Mouse (Mus musculus) embryonic facial prominence, embryonic 14.5 days (tissue): ENCODE results near the gene Pspn. TPM values are rescaled to one million over a fixed set of nuclear protein-coding genes. Genes with fewer than 3 reads are reported as not detected.

Source experiments
- ATAC-seq: fragments of 200-750 bp; cut with Nextera tagmentation; 2 replicates; pipeline ENCODE4 v1.8.0; 2017; ENCODE audit warnings: low read depth, moderate number of reproducible peaks, moderate TSS enrichment
- DNase-seq: peaks from one replicate; pipeline ENCODE4 v3.0.0-alpha.2; 2015; ENCODE audit warnings: low spot score
- H3K27ac ChIP-seq: fragments of 300-500 bp; sonication (generic); replicated peaks from 2 replicates; pipeline ENCODE4 v1.5.1; 2014; ENCODE audit warnings: low read depth, mild to moderate bottlenecking, low read length, moderate library complexity
- H3K27me3 ChIP-seq: fragments of 300-500 bp; sonication (generic); replicated peaks from 2 replicates; pipeline ENCODE4 v1.6.1; 2014; ENCODE audit warnings: low read length; ENCODE audit not compliant: control insufficient read depth, insufficient read depth
- H3K36me3 ChIP-seq: fragments of 300-500 bp; sonication (generic); 2 replicates; pipeline ENCODE4 v1.6.1; 2014; ENCODE audit warnings: low read length, mixed read lengths; ENCODE audit not compliant: control insufficient read depth, insufficient read depth
- H3K4me1 ChIP-seq: fragments of 300-500 bp; sonication (generic); 2 replicates; pipeline ENCODE4 v1.6.1; 2014; ENCODE audit warnings: antibody characterized with exemption, low read length; ENCODE audit not compliant: control insufficient read depth, insufficient read depth
- H3K4me2 ChIP-seq: fragments of 300-500 bp; sonication (generic); 2 replicates; pipeline ENCODE4 v1.6.1; 2014; ENCODE audit warnings: low read depth, mild to moderate bottlenecking, low read length, moderate library complexity, mixed read lengths
- H3K4me3 ChIP-seq: fragments of 300-500 bp; sonication (generic); 2 replicates; pipeline ENCODE4 v1.5.1; 2014; ENCODE audit warnings: low read depth, mild to moderate bottlenecking, low read length
- H3K9ac ChIP-seq: fragments of 300-500 bp; sonication (generic); 2 replicates; pipeline ENCODE4 v1.6.1; 2014; ENCODE audit warnings: low read depth, mild to moderate bottlenecking, low read length, moderate library complexity, mixed read lengths
- H3K9me3 ChIP-seq: fragments of 300-500 bp; sonication (generic); 2 replicates; pipeline ENCODE4 v1.6.1; 2016; ENCODE audit warnings: low read length; ENCODE audit not compliant: control insufficient read depth
- whole genome bisulfite sequencing: fragments of 180-500 bp; shearing (Covaris S2); extraction: QIAGEN DNeasy Blood & Tissue Kit; methylation state at CpG from one replicate; pipeline ENCODE4 v1.1.7; 2014; 5-methylcytosine and 5-hydroxymethylcytosine counted together
- polyA plus RNA-seq: library from polyadenylated mRNA; unstranded; fragments of >200 nt; fragmentation: Nextera tagmentation; extraction: Ambion mirVana; gene quantifications from 2 replicates; pipeline ENCODE4 v1.2.1, GENCODE M21; 2014

Pspn gene
- polyA plus RNA-seq, 1 experiment from 2014 or later: not detected

DNA sequence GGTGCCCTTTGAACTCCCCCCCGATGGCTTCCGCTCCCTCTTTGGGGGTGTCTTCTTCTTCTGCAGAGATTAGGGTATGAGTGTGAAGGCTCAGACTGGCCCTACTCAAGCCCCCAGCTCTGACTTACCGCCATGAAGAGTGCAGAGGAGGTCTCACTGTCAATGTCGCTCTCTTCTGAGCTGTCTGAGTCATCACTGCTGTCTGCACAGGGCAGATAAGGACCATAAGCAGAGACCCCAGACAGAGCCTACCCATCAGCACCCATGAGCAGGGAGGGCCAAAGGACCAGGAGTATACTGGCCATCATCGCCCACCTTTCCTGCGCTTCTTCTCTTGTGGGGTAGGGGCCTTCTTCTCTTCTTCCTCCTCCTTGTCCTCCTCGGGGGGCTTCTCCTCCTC lies 4.2 kb upstream of the Pspn start:
- ATAC-seq (no peak), DNase-seq (no peak)
- Histone ChIP-seq H3K27ac (no peak overlapping the region), H3K4me3 (no peak overlapping the region), H3K36me3 (peaks cover 71% of the 10 kb centered on the region), H3K4me2 (no peak overlapping the region), H3K9ac (no peak overlapping the region), H3K4me1 (no peaks in the 10 kb centered on the region), H3K27me3 (no peaks in the 10 kb centered on the region), H3K9me3 (no peaks in the 10 kb centered on the region)
- 91% methylated on average over 7 of the region's 7 CpGs for WGBS

GRCm38 (mm10) chr17:57001228-57001627 lies 1.4 kb upstream of the Pspn start:
- no peak for DNase-seq
- H3K4me3 ChIP-seq: no peak overlapping the region
- no peaks in the 10 kb centered on the region for H3K9me3 ChIP-seq
- H3K36me3 ChIP-seq: peaks cover 51% of the 10 kb centered on the region
- 70% methylated on average over 8 of the region's 8 CpGs for WGBS
- H3K4me2 ChIP-seq: no peak overlapping the region
- no peaks in the 10 kb centered on the region for H3K27me3 ChIP-seq
- ATAC-seq: no peak
- no peak overlapping the region for H3K27ac ChIP-seq
- H3K4me1 ChIP-seq: peaks cover 5% of the 10 kb centered on the region; the same call in 1 of the 2 replicates
- no peak overlapping the region for H3K9ac ChIP-seq

DNA sequence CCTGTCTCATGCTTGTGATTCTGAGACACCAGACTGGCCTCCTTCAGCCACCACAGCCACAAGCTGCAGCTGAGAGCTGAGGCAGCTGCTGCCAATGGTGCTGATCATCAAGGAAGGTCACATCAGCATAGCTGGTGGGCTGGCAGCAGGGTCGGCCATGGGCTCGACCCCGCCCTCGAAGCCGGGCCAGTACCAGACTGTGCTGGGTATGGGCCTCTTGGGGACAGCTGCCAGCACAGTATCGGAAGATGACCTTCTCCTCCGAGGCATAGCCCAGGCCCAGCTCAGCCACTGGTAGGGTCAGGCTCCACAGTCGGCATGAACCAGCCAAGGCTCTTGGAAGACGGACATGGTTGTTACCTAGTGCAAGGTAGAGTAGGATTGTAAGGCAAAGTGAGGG lies 404 bp downstream of the Pspn start:
- H3K4me2 ChIP-seq: no peak overlapping the region
- no peak for ATAC-seq
- H3K9me3 ChIP-seq: no peaks in the 10 kb centered on the region
- peaks cover 5% of the 10 kb centered on the region; the same call in 1 of the 2 replicates for H3K4me1 ChIP-seq
- no peak overlapping the region for H3K4me3 ChIP-seq
- no peaks in the 10 kb centered on the region for H3K27me3 ChIP-seq
- no peak for DNase-seq
- H3K36me3 ChIP-seq: peaks cover 50% of the 10 kb centered on the region
- H3K27ac ChIP-seq: no peak overlapping the region
- no peak overlapping the region for H3K9ac ChIP-seq
- WGBS: 94% methylated on average over 9 of the region's 9 CpGs

DNA sequence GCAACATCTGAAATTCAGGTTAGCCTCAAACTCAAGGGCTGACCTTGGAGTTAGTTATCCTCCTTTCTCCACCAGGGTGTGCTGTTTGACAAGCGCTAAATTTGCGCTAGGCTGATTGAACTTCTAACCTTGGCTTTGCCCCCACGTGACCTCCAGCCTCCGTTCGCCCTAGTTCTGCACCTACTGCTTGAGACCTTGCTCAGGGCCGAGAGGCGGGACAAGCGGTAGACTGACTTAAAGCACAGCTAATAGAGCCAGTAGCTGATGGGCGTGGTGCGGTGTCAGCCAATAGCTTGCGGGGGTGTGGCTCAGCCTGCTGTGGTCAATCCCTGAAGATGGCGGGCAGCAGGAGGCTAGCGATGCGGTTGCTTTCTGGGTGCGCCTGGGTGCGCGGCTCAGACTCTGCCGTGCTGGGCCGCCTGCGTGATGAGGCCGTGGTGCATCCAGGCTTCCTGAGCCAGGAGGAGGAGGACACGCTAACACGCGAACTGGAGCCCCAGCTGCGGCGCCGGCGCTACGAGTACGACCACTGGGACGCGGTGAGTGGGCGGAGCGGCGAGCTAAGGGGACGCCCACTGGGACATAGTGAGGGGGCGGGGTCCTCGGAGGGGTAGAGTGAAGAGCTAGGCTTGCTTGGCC lies 2.7 kb downstream of the Pspn start, which contains the start of gene Alkbh7:
Gene Alkbh7, plus strand, starts transcription at position 311 of the 639 bp plus-strand sequence.
- Histone ChIP-seq H3K9ac (peak within 1 kb of the TSS; percentile 59), H3K27ac (peak within 1 kb of the TSS; percentile 42)
- ATAC-seq: peak; percentile 99

DNA sequence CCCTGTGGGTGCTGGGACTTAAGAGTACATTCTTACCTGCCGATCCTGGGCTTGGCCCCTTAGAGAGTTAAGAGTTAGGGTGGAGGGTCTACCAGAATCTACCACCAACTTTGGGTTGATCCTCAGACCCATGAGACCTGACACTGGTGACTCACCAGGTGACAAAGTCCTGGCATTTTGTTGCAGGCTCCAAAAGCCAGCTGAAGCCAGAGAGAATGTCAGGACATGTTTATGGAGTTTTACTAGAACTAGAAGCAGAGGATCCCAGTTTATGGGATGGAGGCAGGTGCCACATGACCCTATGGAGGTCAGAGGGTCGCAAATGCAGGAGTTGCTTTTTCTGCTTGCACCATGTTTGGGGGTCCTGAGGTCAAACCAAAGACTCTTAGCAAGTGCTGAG lies 3.3 kb downstream of the Pspn start:
- Histone ChIP-seq H3K27ac (no peak overlapping the region), H3K4me2 (peak overlapping the region; percentile 82), H3K9ac (0 out of 2 replicates have a peak overlapping the region, but pooled peaks have one; percentile 59), H3K9me3 (no peaks in the 10 kb centered on the region), H3K4me3 (peak overlapping the region; percentile 66), H3K36me3 (peaks cover 54% of the 10 kb centered on the region), H3K4me1 (peaks cover 5% of the 10 kb centered on the region; the same call in 1 of the 2 replicates), H3K27me3 (no peaks in the 10 kb centered on the region)
- 70% methylated on average over 2 of the region's 2 CpGs for WGBS
- ATAC-seq: no peak
- no peak for DNase-seq

More for the DNA sequence above, 2.7 kb downstream of the Pspn start, which contains the start of gene Alkbh7:
- WGBS: 1% methylated on average over 38 of the region's 38 CpGs
- peak within 1 kb of the TSS; percentile 66 for H3K4me3 ChIP-seq
- no peaks in the 10 kb centered on the region for H3K9me3 ChIP-seq
- peaks cover 5% of the 10 kb centered on the region; the same call in 1 of the 2 replicates for H3K4me1 ChIP-seq
- peak within 1 kb of the TSS; percentile 82 for H3K4me2 ChIP-seq
- H3K36me3 ChIP-seq: peaks cover 53% of the 10 kb centered on the region
- H3K27me3 ChIP-seq: no peaks in the 10 kb centered on the region
- peak; percentile 99 for DNase-seq

- Histone ChIP-seq H3K4me2 (no peak overlapping the region), H3K36me3 (peaks cover 54% of the 10 kb centered on the region)
These were observed 4.8 kb downstream of the Pspn start for GRCm38 (mm10) chr17:56995046-56995445.

GRCm38 (mm10) chr17:56990966-56991365 lies 8.9 kb downstream of the Pspn start:
- no peaks in the 10 kb centered on the region for H3K27me3 ChIP-seq

More at GRCm38 (mm10) chr17:56995046-56995445, 4.8 kb downstream of the Pspn start:
- Histone ChIP-seq H3K4me3 (no peak overlapping the region), H3K9ac (no peak overlapping the region), H3K9me3 (no peaks in the 10 kb centered on the region), H3K4me1 (peaks cover 11% of the 10 kb centered on the region; the same call in 1 of the 2 replicates), H3K27ac (no peak overlapping the region), H3K27me3 (no peaks in the 10 kb centered on the region)
- 92% methylated on average over 8 of the region's 8 CpGs for WGBS
- ATAC-seq: no peak
- no peak for DNase-seq

DNA sequence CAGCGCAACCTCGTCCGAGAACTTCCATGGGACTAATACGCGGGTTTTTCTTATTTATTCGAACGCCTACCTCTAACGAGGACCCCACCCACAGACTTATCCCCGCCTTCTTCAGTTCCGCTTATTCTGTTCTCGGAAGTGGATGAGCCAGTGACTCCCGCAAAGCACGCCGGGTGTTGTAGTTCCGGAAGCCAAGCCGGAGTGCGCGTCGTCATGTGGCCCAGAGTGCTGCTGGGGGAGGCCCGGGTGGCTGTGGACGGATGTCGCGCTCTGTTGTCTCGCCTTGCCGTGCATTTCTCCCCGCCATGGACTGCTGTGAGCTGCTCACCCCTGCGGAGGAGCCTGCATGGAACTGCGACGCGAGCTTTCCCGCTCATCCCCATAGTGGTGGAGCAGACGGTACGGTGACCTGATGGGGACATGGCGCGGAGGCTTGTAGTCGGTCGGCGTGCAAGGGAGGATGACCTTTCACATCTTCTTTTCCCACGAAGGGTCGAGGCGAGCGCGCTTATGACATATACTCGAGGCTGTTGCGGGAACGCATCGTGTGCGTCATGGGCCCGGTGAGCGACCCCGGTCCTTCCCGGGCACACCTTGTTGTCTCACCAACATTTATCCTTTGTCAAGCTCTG lies 9.6 kb downstream of the Pspn start, which contains the start of gene Clpp:
Gene Clpp, plus strand, starts transcription at position 191 of the 632 bp plus-strand sequence.
- WGBS: under 1% methylated on average over 52 of the region's 52 CpGs
- Histone ChIP-seq H3K9me3 (no peaks in the 10 kb centered on the region), H3K27me3 (no peaks in the 10 kb centered on the region), H3K36me3 (peaks cover 32% of the 10 kb centered on the region), H3K4me1 (peaks cover 6% of the 10 kb centered on the region; the same call in 1 of the 2 replicates), H3K27ac (peak within 1 kb of the TSS; percentile 62), H3K4me2 (peak within 1 kb of the TSS; percentile 74), H3K9ac (peak within 1 kb of the TSS; percentile 83), H3K4me3 (peak within 1 kb of the TSS; percentile 90)
- DNase-seq (peak; percentile 98), ATAC-seq (peak; percentile 97)

More at GRCm38 (mm10) chr17:56990966-56991365, 8.9 kb downstream of the Pspn start:
- Histone ChIP-seq H3K9ac (peak overlapping the region; percentile 83), H3K36me3 (peaks cover 39% of the 10 kb centered on the region), H3K4me1 (peaks cover 6% of the 10 kb centered on the region; the same call in 1 of the 2 replicates), H3K9me3 (no peaks in the 10 kb centered on the region), H3K4me2 (peak overlapping the region; percentile 74), H3K4me3 (peak overlapping the region; percentile 90), H3K27ac (no peak overlapping the region)
- DNase-seq: no peak
- WGBS: 82% methylated on average over 2 of the region's 2 CpGs
- no peak for ATAC-seq
